Mouse (Mus musculus) small intestine, adult 2 months (tissue): ENCODE measurements at regions not wholly inside any gene's neighbourhood (a gene's known extent, or its start where the extent isn't known, plus 50 kb on each side); places are given as distances from the start of the nearest gene placed in this dataset.

Experiments
- CTCF ChIP-seq: fragments of 200-500 bp; IDR thresholded peaks from 2 replicates; pipeline ENCODE4 v1.5.1; 2012; ENCODE audit warnings: low read depth, mild to moderate bottlenecking, control low read depth, inconsistent platforms, low read length, moderate library complexity, mixed read lengths; ENCODE audit not compliant: insufficient replicate concordance, insufficient read length; ENCODE audit errors: extremely low read depth
- POLR2A ChIP-seq: fragments of 200-500 bp; IDR thresholded peaks from 2 replicates; pipeline ENCODE4 v1.6.1; 2012; ENCODE audit warnings: low read depth, mild to moderate bottlenecking, control low read depth, inconsistent platforms, low read length, moderate library complexity

DNA sequence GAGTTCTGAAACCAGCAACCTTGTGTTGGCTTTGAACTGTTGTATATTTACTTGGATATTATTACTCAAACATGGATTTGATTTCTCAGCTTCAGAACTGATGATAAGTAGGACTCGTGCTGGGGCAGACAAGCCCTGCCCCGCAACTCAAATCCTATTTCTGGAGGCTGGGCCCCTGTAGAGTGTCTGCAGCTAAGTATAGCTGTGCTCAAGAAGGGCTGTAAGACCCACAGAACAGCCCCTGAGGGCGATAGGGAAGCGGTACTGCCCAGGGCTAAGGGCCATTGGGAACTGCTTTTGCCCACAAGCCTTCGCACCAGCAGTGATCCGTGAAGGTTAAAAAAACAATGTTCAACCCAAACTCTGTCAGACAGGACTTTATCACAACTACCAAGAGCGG lies 191.9 kb upstream of the Lpp start:
- TF ChIP-seq POLR2A (no peak), CTCF (no peak)
